Mouse (Mus musculus) T-cell, adult 2 months (primary cell): ENCODE data around the gene Car11.

ENCODE experiments used
- DNase-seq: peaks from one replicate; pipeline ENCODE4 v3.0.0; 2022; ENCODE audit warnings: low spot score

The Car11 gene

GRCm38 (mm10) chr7:45711316-45712021 is 11.8 kb downstream of the Car11 start:
- no peak for DNase-seq

- DNase-seq, result no peak
Observed at GRCm38 (mm10) chr7:45712022-45712757, 12.5 kb downstream of the Car11 start.

GRCm38 (mm10) chr7:45713396-45713795 is 13.8 kb downstream of the Car11 start:
- no peak for DNase-seq

GRCm38 (mm10) chr7:45713881-45714520 is 14.4 kb downstream of the Car11 start:
- DNase-seq, result no peak

- no peak for DNase-seq
Observed at GRCm38 (mm10) chr7:45714630-45715089, 15.0 kb downstream of the Car11 start.

GRCm38 (mm10) chr7:45715090-45715708 is 15.6 kb downstream of the Car11 start, which contains the start of gene Rpl18:
Gene Rpl18 (plus strand): TSS chr7:45715457.
- peak; percentile 98 for DNase-seq

- no peak for DNase-seq
Observed at GRCm38 (mm10) chr7:45715741-45716459, 16.3 kb downstream of the Car11 start.

GRCm38 (mm10) chr7:45716460-45716857 is 16.8 kb downstream of the Car11 start:
- DNase-seq, result no peak

- DNase-seq, result no peak
Observed at GRCm38 (mm10) chr7:45716952-45717917, 17.6 kb downstream of the Car11 start.

- peak; percentile 98 for DNase-seq
Observed at GRCm38 (mm10) chr7:45717918-45718297, 18.3 kb downstream of the Car11 start, which contains the start of gene Sphk2. Gene Sphk2 (minus strand): TSS chr7:45718002.

- no peak for DNase-seq
Observed at GRCm38 (mm10) chr7:45718331-45718730, 18.7 kb downstream of the Car11 start.

- DNase-seq, result no peak
Observed at GRCm38 (mm10) chr7:45719180-45719579, 19.5 kb downstream of the Car11 start.

- no peak for DNase-seq
Observed at GRCm38 (mm10) chr7:45719738-45720412, 20.2 kb downstream of the Car11 start.

GRCm38 (mm10) chr7:45720413-45721233 is 21.0 kb downstream of the Car11 start, which contains the start of gene Fam83e:
Gene Fam83e (plus strand): TSS chr7:45721212.
- no peak for DNase-seq

- DNase-seq, result no peak
Observed at GRCm38 (mm10) chr7:45721234-45721571, 21.6 kb downstream of the Car11 start.

- DNase-seq, result no peak
Observed at GRCm38 (mm10) chr7:45721642-45722347, 22.2 kb downstream of the Car11 start.

- DNase-seq, result no peak
Observed at GRCm38 (mm10) chr7:45722348-45722713, 22.7 kb downstream of the Car11 start.

GRCm38 (mm10) chr7:45723301-45723700 is 23.7 kb downstream of the Car11 start:
- DNase-seq, result no peak
